Mouse (Mus musculus): ENCODE results near the gene Smim6. TPM values are rescaled to one million over a fixed set of nuclear protein-coding genes. Genes with fewer than 3 reads are reported as not detected.

Smim6 gene
- polyA plus RNA-seq (2016; fragmentation: Nextera tagmentation; extraction: Ambion mirVana), result 1.00 and 1.3 TPM in 2 replicates

- H3K4me1 ChIP-seq, result 0 out of 2 replicates have a peak, but pooled peaks cover 2% of the 10 kb centered on the region
- H3K27ac ChIP-seq (replicated peaks), result no peak within 1 kb of the TSS
- 89% methylated on average over 11 of the region's 11 CpGs for WGBS
- no peak for DNase-seq (ENCODE audit: low spot score)
- no peaks in the 10 kb centered on the region for H3K9me3 ChIP-seq (replicated peaks)
- H3K36me3 ChIP-seq, result peaks cover 66% of the 10 kb centered on the region
- H3K27me3 ChIP-seq (ENCODE audit: low read depth, poor library complexity, severe bottlenecking), result no peaks in the 10 kb centered on the region
- no peak within 1 kb of the TSS for H3K4me3 ChIP-seq
Observed at GRCm38 (mm10) chr11:115911632-115912376, at the start of gene Smim6. Gene Smim6, plus strand, starts transcription at chr11:115912017.

GRCm38 (mm10) chr11:115863895-115864294 lies 47.9 kb upstream of the Smim6 start:
- H3K4me3 ChIP-seq, result no peak overlapping the region
- H3K36me3 ChIP-seq, result no peaks in the 10 kb centered on the region
- H3K27ac ChIP-seq (replicated peaks), result no peak overlapping the region
- H3K4me1 ChIP-seq, result peaks cover 27% of the 10 kb centered on the region
- peaks cover 39% of the 10 kb centered on the region for H3K27me3 ChIP-seq (ENCODE audit: low read depth, poor library complexity, severe bottlenecking)
- no peak for DNase-seq (ENCODE audit: low spot score)
- WGBS, result 85% methylated on average over 8 of the region's 8 CpGs
- no peaks in the 10 kb centered on the region for H3K9me3 ChIP-seq (replicated peaks)

- no peaks in the 10 kb centered on the region for H3K36me3 ChIP-seq
- no peaks in the 10 kb centered on the region for H3K27me3 ChIP-seq (ENCODE audit: low read depth, poor library complexity, severe bottlenecking)
- H3K27ac ChIP-seq (replicated peaks), result no peak overlapping the region
- H3K9me3 ChIP-seq (replicated peaks), result no peaks in the 10 kb centered on the region
- no peak overlapping the region for H3K4me3 ChIP-seq
- peaks cover 20% of the 10 kb centered on the region for H3K4me1 ChIP-seq
- DNase-seq (ENCODE audit: low spot score), result no peak
- WGBS, result 90% methylated on average over 8 of the region's 8 CpGs
Observed at GRCm38 (mm10) chr11:115869393-115869792, 42.4 kb upstream of the Smim6 start.

- no peak for DNase-seq (ENCODE audit: low spot score)
- Histone ChIP-seq H3K9me3 (replicated peaks) (no peaks in the 10 kb centered on the region), H3K36me3 (no peaks in the 10 kb centered on the region), H3K4me1 (peaks cover 6% of the 10 kb centered on the region), H3K27ac (replicated peaks) (no peak overlapping the region), H3K27me3 (ENCODE audit: low read depth, poor library complexity, severe bottlenecking) (no peaks in the 10 kb centered on the region), H3K4me3 (no peak overlapping the region)
- 72% methylated on average over 4 of the region's 4 CpGs for WGBS
Observed at GRCm38 (mm10) chr11:115872437-115872836, 39.4 kb upstream of the Smim6 start.

- Histone ChIP-seq H3K4me3 (no peak overlapping the region), H3K36me3 (no peaks in the 10 kb centered on the region), H3K27ac (replicated peaks) (no peak overlapping the region), H3K9me3 (replicated peaks) (no peaks in the 10 kb centered on the region), H3K27me3 (ENCODE audit: low read depth, poor library complexity, severe bottlenecking) (no peaks in the 10 kb centered on the region), H3K4me1 (peaks cover 7% of the 10 kb centered on the region)
- WGBS, result 95% methylated on average over 3 of the region's 3 CpGs
- DNase-seq (ENCODE audit: low spot score), result no peak
Observed at GRCm38 (mm10) chr11:115875935-115876334, 35.9 kb upstream of the Smim6 start.

- 80% methylated on average over 5 of the region's 5 CpGs for WGBS
- Histone ChIP-seq H3K27me3 (ENCODE audit: low read depth, poor library complexity, severe bottlenecking) (no peaks in the 10 kb centered on the region), H3K4me3 (no peak overlapping the region), H3K36me3 (no peaks in the 10 kb centered on the region), H3K9me3 (replicated peaks) (no peaks in the 10 kb centered on the region), H3K4me1 (peaks cover 7% of the 10 kb centered on the region), H3K27ac (replicated peaks) (no peak overlapping the region)
- DNase-seq (ENCODE audit: low spot score), result no peak
Observed at GRCm38 (mm10) chr11:115876438-115876837, 35.4 kb upstream of the Smim6 start.

- H3K36me3 ChIP-seq, result no peaks in the 10 kb centered on the region
Observed at GRCm38 (mm10) chr11:115877174-115877755, 34.6 kb upstream of the Smim6 start.

GRCm38 (mm10) chr11:115878071-115878470 lies 33.7 kb upstream of the Smim6 start:
- H3K36me3 ChIP-seq, result no peaks in the 10 kb centered on the region
- H3K4me3 ChIP-seq, result no peak overlapping the region
- 80% methylated on average over 8 of the region's 8 CpGs for WGBS
- peaks cover 3% of the 10 kb centered on the region; the same call in 1 of the 2 replicates for H3K4me1 ChIP-seq
- DNase-seq (ENCODE audit: low spot score), result no peak
- H3K9me3 ChIP-seq (replicated peaks), result no peaks in the 10 kb centered on the region
- no peak overlapping the region for H3K27ac ChIP-seq (replicated peaks)
- peaks cover 5% of the 10 kb centered on the region for H3K27me3 ChIP-seq (ENCODE audit: low read depth, poor library complexity, severe bottlenecking)

More at GRCm38 (mm10) chr11:115877174-115877755, 34.6 kb upstream of the Smim6 start:
- no peak for DNase-seq (ENCODE audit: low spot score)
- no peaks in the 10 kb centered on the region for H3K27me3 ChIP-seq (ENCODE audit: low read depth, poor library complexity, severe bottlenecking)
- H3K4me3 ChIP-seq, result no peak overlapping the region
- WGBS, result 79% methylated on average over 6 of the region's 6 CpGs
- no peaks in the 10 kb centered on the region for H3K9me3 ChIP-seq (replicated peaks)
- peaks cover 7% of the 10 kb centered on the region for H3K4me1 ChIP-seq
- H3K27ac ChIP-seq (replicated peaks), result no peak overlapping the region

GRCm38 (mm10) chr11:115881002-115881401 lies 30.8 kb upstream of the Smim6 start:
- Histone ChIP-seq H3K4me1 (peaks cover 8% of the 10 kb centered on the region), H3K4me3 (no peak overlapping the region), H3K27ac (replicated peaks) (no peak overlapping the region), H3K36me3 (no peaks in the 10 kb centered on the region), H3K27me3 (ENCODE audit: low read depth, poor library complexity, severe bottlenecking) (peaks cover 20% of the 10 kb centered on the region), H3K9me3 (replicated peaks) (no peaks in the 10 kb centered on the region)
- 23% methylated on average over 5 of the region's 5 CpGs for WGBS
- DNase-seq (ENCODE audit: low spot score), result peak; percentile 61

- 33% methylated on average over 17 of the region's 17 CpGs for WGBS
Observed at GRCm38 (mm10) chr11:115883251-115883650, 28.6 kb upstream of the Smim6 start.

GRCm38 (mm10) chr11:115884361-115884760 lies 27.5 kb upstream of the Smim6 start:
- Histone ChIP-seq H3K9me3 (replicated peaks) (no peaks in the 10 kb centered on the region), H3K36me3 (no peaks in the 10 kb centered on the region), H3K27me3 (ENCODE audit: low read depth, poor library complexity, severe bottlenecking) (peaks cover 20% of the 10 kb centered on the region), H3K27ac (replicated peaks) (no peak overlapping the region), H3K4me3 (no peak overlapping the region), H3K4me1 (peaks cover 5% of the 10 kb centered on the region)
- no peak for DNase-seq (ENCODE audit: low spot score)
- 92% methylated on average over 3 of the region's 3 CpGs for WGBS

More at GRCm38 (mm10) chr11:115883251-115883650, 28.6 kb upstream of the Smim6 start:
- no peak overlapping the region for H3K4me3 ChIP-seq
- peaks cover 5% of the 10 kb centered on the region; the same call in 1 of the 2 replicates for H3K4me1 ChIP-seq
- no peak for DNase-seq (ENCODE audit: low spot score)
- H3K36me3 ChIP-seq, result no peaks in the 10 kb centered on the region
- peaks cover 20% of the 10 kb centered on the region for H3K27me3 ChIP-seq (ENCODE audit: low read depth, poor library complexity, severe bottlenecking)
- no peak overlapping the region for H3K27ac ChIP-seq (replicated peaks)
- H3K9me3 ChIP-seq (replicated peaks), result no peaks in the 10 kb centered on the region

GRCm38 (mm10) chr11:115885281-115885680 lies 26.5 kb upstream of the Smim6 start:
- 75% methylated on average over 11 of the region's 11 CpGs for WGBS
- no peaks in the 10 kb centered on the region for H3K36me3 ChIP-seq
- H3K9me3 ChIP-seq (replicated peaks), result no peaks in the 10 kb centered on the region
- no peak overlapping the region for H3K4me3 ChIP-seq
- DNase-seq (ENCODE audit: low spot score), result no peak
- no peak overlapping the region for H3K27ac ChIP-seq (replicated peaks)
- peaks cover 8% of the 10 kb centered on the region for H3K4me1 ChIP-seq
- H3K27me3 ChIP-seq (ENCODE audit: low read depth, poor library complexity, severe bottlenecking), result peaks cover 20% of the 10 kb centered on the region

GRCm38 (mm10) chr11:115886446-115886845 lies 25.4 kb upstream of the Smim6 start:
- Histone ChIP-seq H3K27ac (replicated peaks) (no peak overlapping the region), H3K4me1 (peaks cover 8% of the 10 kb centered on the region), H3K36me3 (no peaks in the 10 kb centered on the region), H3K27me3 (ENCODE audit: low read depth, poor library complexity, severe bottlenecking) (peaks cover 20% of the 10 kb centered on the region), H3K4me3 (no peak overlapping the region), H3K9me3 (replicated peaks) (no peaks in the 10 kb centered on the region)
- no peak for DNase-seq (ENCODE audit: low spot score)
- 88% methylated on average over 11 of the region's 11 CpGs for WGBS

Data from midbrain, embryonic 10.5 days (tissue).